Mouse (Mus musculus): ENCODE measurements around the gene Eng.

DNA sequence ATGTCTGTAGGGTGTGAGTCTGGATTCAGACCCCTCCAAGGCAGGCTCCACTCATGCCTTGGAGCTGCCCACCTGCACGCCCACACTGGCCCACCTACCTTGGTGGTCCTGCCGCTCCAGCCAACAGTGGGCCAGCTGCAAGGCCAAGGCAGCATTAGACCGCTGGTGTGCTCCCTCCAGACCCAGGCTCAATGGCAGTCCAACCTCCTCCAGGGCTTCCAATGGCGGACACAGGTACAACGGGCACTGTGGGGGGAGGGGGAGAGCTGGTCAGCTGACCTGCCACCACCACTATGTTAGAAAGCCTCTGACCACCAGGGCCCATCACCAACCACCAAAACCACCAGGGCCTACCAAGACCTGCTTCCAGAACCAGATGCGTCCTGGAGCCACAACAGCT is 40.2 kb downstream of the Eng start:
- TF ChIP-seq BHLHE40 (IDR thresholded peaks at IDR 0.05; ENCODE audit: low read depth, low read length) (no peak), CHD1 (IDR thresholded peaks at IDR 0.05; ENCODE audit: low read depth, low read length) (no peak), CTCF (conservative IDR thresholded peaks at IDR 0.05 in 1 of 2, IDR thresholded peaks at IDR 0.05 in 1 of 2; ENCODE audit: low read depth in 2 of 2, low read length in 2 of 2) (no peak), MEF2A (IDR thresholded peaks at IDR 0.05; ENCODE audit: borderline replicate concordance, low read depth, low read length) (no peak)
